Mouse (Mus musculus): Measurements from ENCODE around the gene Thnsl2.

- TF ChIP-seq GATA1 (IDR thresholded peaks at IDR 0.05; ENCODE audit: borderline replicate concordance, low read length) (no peak), FLI1 (IDR thresholded peaks at IDR 0.05; ENCODE audit: low read length) (no peak)
These were observed 15.2 kb downstream of the Thnsl2 start for GRCm38 (mm10) chr6:71129071-71129470.
